Mouse (Mus musculus): ENCODE results near the gene Npy4r.

DNA sequence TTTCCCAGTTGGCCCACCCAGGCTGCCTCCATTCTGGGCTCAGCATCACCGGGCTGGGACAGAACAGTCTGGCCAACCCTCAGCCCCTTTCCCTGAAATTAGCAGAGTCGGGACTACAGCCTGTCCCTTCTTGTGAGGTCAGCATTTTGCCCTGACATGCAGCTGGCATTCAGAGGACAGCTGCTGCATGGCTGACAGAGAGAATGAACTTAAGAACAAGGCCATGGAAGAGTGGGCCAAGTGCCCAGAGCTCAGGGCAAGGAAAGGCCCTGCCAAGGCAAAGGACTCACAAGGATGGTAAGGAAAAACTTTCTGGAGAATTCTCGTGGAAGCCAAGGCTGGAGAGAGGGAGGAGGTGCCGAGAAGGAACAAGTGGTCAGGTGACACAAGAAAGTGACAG is 44.4 kb upstream of the Npy4r start:
- TF ChIP-seq CTCF (IDR thresholded peaks at IDR 0.05; ENCODE audit: low read depth, low read length) (no peak), GATA1 (IDR thresholded peaks at IDR 0.05; ENCODE audit: borderline replicate concordance, low read length) (no peak), GATA2 (IDR thresholded peaks at IDR 0.05; ENCODE audit: borderline replicate concordance, low read depth, low read length) (no peak)
